Mouse (Mus musculus) heart, postnatal 0 days (tissue): Measurements from ENCODE around the gene Aldob.

ENCODE experiments used
- CTCF ChIP-seq: IDR thresholded peaks from 2 replicates; pipeline ENCODE4 v1.5.1; 2016; ENCODE audit warnings: antibody characterized with exemption, control low read depth, low read depth
- EP300 ChIP-seq: IDR thresholded peaks from 2 replicates; pipeline ENCODE4 v1.6.1; 2016; ENCODE audit warnings: antibody characterized with exemption, low read depth

DNA sequence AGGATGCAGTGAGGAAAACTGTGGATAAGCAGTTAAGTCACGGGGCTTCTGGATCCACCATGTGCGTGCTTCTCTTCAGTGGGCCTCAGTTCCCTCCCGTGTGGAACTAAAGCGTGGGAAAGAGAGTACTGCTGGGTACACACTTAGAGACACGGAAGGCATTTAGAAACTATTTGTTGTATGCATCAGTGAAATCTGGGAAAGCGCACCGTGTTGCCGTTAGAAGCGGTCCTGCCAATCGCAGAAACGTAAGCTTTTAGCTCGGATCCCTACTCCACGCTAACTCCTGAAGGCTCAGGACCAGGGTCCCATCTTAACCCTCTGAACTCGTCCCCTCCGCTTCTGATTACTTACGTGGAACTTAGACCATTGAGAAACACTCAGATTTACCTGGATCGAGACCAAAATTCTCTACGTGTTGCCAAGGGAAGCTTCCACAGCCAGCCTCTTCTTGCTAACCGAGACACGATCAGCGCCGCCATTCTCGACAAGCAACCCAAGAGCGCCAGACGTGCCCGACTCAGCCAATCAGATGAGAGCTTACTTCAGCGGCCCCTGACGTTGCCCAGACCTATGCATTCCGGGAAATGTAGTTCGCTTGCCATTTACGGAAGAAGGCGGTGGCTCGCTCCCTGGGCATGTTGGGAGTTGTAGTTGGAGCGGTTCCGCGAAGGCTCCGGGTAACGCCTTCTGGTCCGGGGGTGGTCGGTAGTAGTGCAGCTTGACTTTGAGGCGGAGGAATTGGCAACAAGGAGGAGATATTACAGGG is 28.6 kb downstream of the Aldob start, which contains the start of the genes Mrpl50 and Zfp189:
- no peak for TF ChIP-seq CTCF
- TF ChIP-seq EP300 = peak; percentile 13; the same call in 1 of the 2 replicates
